Mouse (Mus musculus) brain, embryonic 14.5 days (tissue): ENCODE data around the gene Pygl.

Experiments
- CTCF ChIP-seq: fragments of 200-500 bp; IDR thresholded peaks from 2 replicates; pipeline ENCODE4 v1.5.1; 2012; ENCODE audit warnings: inconsistent platforms, mild to moderate bottlenecking, moderate library complexity, borderline replicate concordance; ENCODE audit not compliant: insufficient read depth, insufficient read length; ENCODE audit errors: extremely low read depth
- POLR2A ChIP-seq: fragments of 200-500 bp; IDR thresholded peaks from 2 replicates; pipeline ENCODE4 v1.6.1; 2012; ENCODE audit warnings: mild to moderate bottlenecking, inconsistent platforms, borderline replicate concordance; ENCODE audit not compliant: poor library complexity, insufficient read depth, insufficient read length, severe bottlenecking; ENCODE audit errors: extremely low read depth

GRCm38 (mm10) chr12:70234411-70234810 is 3.1 kb upstream of the Pygl start:
- TF ChIP-seq CTCF (peak; percentile 92), POLR2A (no peak)
